Mouse (Mus musculus) adrenal gland, adult (tissue): Measurements from ENCODE around the gene Aco2.

Source experiments
- DNase-seq, 2 experiments: peaks; one replicate each; pipeline ENCODE4 v3.0.0; 2022 to 2023; ENCODE audit warnings: low spot score in 1 of 2; ENCODE audit not compliant: inconsistent age in 2 of 2

Gene Aco2

GRCm38 (mm10) chr15:81845033-81845625, 27.0 kb upstream of the Aco2 start:
- peak in 1 of 2 experiments; percentile 44 for DNase-seq

GRCm38 (mm10) chr15:81845724-81846123, 26.4 kb upstream of the Aco2 start:
- peak; percentile 94 to 96 for DNase-seq

DNA sequence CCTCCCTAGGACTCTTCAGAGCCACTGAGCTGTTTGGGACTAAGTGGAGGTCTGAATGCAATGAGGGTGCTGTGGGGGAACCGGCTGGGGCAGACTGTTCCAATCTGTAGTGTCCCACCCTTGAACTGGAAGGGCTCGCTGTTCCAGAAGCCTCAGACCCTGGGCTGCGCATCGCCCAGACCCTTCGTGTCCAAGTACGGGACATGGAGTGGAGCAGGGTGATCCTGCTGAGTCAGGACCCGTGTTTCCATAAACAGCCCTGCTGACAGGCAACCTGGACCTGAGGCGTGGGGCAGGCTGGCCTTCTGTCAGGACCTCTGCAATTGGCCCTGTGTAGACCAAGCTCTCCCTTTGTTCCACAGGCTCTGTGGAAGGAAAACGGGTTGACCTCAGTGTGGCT, 25.4 kb upstream of the Aco2 start:
- peak; percentile 48 to 67 for DNase-seq

GRCm38 (mm10) chr15:81847161-81847560, 24.9 kb upstream of the Aco2 start:
- DNase-seq: no peak

GRCm38 (mm10) chr15:81847861-81848260, 24.2 kb upstream of the Aco2 start:
- peak in 1 of 2 experiments; percentile 54 for DNase-seq

DNA sequence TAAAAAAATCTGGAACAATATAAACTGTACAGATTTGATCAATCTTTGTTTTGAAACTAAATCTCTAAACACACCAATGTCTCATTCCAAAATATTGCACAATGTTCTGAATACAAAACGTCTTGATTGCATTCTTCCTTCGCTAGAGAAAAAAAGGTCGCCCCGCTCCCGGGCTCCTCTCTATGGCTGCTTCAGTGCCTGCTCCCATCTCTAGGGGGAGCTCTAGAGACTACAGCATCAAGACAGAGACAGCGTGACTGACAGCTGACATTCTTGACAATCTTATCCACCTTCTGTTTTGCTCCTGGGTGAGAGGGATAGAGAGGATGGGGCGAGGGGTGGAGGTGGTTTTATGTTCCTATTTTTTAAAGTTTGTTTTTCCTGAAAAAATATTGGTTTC, 23.8 kb upstream of the Aco2 start:
- DNase-seq: peak; percentile 56 to 87

GRCm38 (mm10) chr15:81849104-81849503, 23.0 kb upstream of the Aco2 start:
- peak; percentile 43 to 70 for DNase-seq

DNA sequence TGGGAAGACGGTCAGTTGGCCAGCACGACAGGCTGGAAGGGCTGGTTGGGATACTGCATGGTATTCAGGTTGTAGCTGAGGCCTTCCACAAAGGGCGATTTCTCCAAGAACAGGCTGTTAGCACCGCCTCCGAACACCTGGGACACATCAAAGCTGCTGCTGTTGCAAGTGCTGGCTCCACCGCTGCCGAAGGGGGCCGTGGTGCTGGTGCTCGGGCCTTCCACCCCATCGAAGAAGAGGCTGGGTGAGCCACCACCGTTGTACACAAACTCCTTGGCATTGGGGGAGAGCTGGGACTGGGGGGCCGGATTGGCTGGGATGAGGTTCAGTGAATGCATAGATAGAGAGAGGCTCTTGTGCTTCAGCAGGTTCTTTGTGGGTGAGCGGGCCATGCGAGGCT, 21.4 kb upstream of the Aco2 start:
- peak in 1 of 2 experiments; percentile 54 for DNase-seq

DNA sequence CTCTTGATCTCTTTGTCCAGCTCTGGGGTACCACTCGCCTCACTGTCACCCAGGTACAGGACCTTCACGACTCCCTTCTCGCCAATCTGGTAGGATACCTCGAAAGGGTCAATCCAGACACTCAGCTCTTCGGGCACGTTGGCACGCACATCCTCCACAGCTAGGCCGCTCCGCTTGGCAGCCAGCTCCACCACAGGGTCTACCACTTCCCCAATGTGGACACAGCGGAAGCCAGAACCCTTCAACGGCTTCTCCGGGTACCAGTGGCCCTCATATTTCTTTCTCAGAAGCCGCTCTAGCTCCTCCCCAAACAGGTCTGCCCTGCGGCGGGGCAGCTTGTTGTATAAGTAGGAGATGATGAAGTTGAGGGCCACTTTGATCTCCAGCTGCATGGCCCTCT, 20.7 kb upstream of the Aco2 start:
- DNase-seq: peak in 1 of 2 experiments; percentile 60

DNA sequence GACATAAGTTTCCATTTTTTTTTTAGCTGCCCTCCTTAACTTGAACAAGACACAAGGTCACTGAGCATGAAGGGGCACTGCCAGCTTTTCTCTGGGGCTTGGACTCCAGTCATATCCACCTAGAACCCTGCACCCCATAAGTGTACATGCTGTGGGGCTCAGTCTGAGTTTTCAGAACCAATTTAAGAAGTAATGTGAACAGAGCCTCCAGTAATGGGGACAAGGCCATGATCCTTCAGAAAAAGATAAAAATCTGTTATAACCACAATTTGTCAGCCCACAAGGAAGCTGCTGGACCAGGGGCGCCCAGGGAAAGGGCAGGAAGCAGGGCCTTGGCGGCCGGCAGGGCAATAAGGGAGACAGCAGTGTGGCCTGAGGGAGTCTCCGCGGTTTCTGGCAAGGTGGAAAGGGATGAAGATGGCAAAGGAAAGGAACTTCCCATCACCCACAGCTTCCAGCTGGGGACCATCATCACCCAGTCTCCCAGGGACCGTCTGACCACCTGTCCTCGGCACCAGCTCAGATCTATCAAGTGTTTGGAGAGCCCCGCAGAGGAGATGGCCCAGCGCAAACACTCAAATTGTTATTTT, 19.6 kb upstream of the Aco2 start:
- peak; percentile 73 to 87 for DNase-seq

DNA sequence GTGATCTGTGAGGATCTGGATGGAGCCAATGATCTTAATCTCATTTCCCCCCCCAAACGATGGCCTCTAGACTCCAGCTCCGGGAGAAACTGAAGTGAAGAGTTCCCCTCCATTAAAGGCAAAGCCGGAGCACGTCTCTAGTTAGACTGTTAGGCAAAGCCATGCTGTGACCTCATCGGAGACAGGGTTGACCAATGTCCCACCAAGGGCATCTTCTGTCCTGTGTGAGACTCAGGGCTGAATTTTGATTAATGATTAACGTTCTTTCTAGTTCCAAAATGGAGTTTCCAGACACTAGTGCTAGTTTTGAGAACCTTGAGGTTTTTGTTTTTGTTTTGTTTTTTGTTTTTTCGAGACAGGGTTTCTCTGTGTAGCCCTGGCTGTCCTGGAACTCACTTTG, 19.0 kb upstream of the Aco2 start:
- DNase-seq: peak; percentile 53 to 86

DNA sequence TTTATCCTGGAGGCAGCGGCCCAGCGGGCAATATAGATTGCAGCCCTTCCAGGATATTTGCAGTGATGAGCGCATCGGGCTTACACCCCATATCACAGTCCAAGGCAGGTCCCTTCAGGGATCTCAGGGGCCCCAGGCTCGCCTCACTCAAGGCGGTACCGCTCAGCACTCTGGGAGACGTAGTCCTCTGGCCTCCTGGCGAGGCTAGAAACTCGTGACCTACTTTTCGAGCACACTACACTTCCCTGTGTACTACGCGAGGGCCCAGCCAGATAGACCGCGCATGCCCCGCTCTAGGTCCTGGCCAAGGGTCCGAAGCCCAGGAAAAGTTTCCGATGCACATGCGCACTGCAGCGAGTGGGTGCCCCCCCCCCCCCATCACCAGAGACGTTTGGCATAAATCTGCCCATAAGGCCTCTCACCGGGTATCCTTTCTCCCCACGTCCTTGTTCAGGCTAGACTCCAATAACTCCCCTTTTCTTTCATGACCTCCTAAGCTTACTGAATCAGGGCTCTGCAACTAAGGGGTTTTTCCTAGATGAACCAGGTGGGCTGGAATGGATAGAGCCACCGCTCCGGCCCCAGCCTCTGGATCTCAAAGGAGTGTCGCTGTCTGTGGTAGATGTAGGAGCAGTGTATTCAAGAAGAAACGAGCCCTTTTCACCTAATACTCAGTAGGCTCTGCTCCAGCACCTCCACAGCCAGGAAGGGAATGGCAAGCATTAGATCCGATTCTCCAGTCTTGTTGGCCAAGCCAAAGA, 15.9 kb upstream of the Aco2 start:
- DNase-seq: peak; percentile 92 to 95

- peak; percentile 47 to 85 for DNase-seq
Measured at GRCm38 (mm10) chr15:81856938-81857723, 15.0 kb upstream of the Aco2 start.

DNA sequence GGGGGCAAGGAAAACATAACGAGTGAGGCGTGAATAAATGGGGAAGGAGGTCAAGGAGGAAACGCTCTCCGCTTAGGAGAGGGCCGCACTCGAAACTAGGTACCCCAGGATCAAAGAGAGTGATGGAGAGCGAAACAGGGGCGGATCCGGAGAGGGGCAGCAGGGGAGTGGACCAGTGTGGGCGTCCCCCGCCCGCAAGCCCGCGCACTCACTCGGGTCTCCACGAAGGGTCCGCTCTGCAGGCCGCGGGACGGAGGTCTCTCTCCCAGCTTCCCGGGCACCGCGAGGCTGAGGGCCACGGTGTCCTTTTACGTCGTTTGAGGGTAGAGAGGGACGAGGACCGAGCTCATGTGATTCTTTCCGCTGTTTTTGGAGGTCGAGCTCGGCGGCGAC, 14.4 kb upstream of the Aco2 start:
- DNase-seq: no peak

DNA sequence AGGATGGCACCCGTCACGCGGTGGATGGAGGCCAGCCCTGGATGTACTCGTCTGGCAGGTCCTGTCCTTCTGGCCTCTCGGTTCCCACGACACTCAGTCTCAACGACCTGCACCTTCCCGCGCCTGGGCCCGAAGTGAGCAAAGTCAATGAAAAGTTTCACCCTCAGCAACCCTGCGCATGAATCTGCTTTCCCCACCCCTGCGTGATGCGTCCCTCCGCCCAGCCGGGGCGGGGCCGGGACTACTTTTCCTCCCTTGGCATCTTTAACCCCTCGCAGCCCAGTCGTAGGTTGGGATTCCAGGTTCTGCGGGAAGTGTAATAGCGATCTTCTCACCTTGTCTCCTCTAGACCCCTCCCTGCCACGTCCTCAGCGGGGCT, 14.0 kb upstream of the Aco2 start:
- DNase-seq: peak; percentile 95 to 99

DNA sequence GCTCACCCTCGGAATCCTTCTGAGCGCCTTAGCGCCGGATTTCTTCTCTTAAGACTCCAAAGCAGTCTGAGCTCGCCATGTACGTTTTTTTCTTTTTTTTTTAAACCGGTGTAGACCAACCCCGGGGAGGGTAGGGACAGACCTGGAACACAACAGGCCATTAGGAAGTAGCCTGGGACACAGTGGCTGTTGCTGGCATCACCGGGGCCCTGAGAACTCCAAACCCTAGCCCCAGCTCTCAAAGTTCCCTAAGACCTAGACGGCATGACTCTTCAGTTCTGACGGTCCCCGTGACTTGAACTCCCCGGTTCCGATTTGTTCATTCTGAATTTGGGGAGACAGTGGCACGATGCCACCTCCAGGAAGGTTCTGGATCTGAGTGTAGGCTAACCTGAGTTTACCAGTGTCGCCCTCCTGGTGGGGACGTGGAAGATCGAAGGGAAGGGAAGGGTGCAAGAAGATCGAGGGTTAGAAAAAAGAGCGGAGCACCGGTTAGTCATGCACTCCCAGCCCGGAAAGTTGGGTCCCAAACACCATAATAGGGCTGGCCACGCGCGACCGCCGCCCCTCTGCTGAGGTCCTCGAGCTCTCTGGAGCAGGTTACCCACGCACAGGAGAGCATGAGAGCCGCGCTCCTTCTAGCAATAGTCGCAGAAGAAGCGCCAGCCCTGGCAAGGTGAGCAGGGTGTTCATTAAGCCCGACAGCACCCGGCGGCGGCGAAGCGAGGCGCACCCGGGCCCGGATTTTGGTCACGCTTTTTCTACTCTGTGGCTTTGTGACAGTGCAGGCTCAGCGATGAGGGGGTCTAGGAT, 13.4 kb upstream of the Aco2 start, which contains the start of gene Tob2:
TSS of gene Tob2 (minus strand) at position 280 of the 813 bp plus-strand sequence.
- DNase-seq: peak; percentile 82 to 94

DNA sequence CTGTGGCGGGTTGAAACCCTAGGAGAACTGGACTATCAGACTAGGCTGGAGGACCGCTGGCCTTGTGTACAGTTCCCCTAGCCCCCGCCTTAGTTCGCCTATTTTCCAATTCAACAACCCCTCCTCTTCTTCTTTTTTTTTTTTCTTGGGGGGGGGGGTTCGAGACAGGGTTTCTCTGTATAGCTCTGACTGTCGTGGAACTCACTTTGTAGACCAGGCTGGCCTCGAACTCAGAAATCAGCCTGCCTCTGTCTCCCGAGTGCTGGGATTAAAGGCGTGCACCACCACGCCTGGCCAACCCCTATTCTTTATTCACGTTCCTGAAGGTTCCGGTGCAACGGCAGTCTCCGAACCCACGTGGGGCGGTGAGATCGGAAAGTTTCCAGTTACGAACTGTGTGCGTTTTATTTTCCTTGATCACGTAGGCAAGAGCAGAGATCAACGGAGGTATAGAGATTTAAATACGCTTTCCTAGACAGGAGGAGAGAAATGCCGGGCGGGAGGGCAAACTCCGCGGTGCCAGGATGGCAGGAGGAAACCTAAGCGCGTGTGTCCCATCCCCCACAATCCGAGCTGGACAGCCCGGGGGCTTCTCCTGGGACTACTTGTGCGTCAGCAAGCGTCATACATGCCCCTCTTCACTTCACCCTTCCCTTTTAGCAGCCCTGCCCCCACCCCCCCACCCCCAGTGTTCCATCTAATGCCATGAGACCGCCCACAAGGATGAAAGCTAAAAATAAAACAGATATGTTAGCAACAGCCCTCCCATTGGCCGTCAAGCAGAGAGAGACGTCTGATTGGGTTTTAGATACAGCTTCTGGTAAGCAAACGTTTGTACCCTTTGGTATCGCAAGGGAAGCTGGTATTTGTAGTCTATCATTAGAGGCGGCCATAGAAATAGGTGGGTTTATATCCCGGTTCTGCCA, 12.5 kb upstream of the Aco2 start:
- DNase-seq: peak; percentile 88 to 96

GRCm38 (mm10) chr15:81860471-81861135, 11.5 kb upstream of the Aco2 start:
- DNase-seq: peak; percentile 50 to 85

GRCm38 (mm10) chr15:81864238-81864637, 7.9 kb upstream of the Aco2 start:
- no peak for DNase-seq
